Mouse (Mus musculus): ENCODE results near the gene Irs3. TPM values are rescaled to one million over a fixed set of nuclear protein-coding genes. Genes with fewer than 3 reads are reported as not detected.

Gene Irs3
- 0.60 and 0.74 TPM in 2 replicates for polyA plus RNA-seq (2016; fragmentation: Nextera tagmentation; extraction: Ambion mirVana)

DNA sequence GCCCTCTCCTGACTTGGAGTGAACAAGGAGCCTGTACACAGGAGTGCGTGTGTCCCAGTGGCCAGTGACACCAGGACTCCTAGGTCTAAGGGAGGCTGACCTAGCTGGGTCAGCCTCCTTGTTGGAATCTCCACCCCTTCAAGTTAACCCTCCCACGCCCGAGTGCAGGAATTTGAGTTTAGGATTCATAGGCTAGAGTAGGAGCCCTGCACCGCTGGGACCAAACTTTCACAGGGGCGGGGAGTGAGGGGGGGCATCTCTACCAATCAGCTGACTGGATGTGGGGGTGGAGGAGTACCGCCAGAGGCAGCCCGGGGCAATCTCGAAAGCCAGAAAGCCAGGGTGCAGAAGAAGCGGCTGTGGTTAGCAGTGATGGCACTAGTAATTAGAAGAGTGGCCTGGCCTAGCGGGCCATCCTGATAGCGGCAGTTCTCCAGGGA is at the start of gene Irs3:
Gene Irs3, minus strand, starts transcription at position 63 of the 440 bp plus-strand sequence.
- no peak for DNase-seq (ENCODE audit: low spot score)
- Histone ChIP-seq H3K27me3 (ENCODE audit: insufficient read depth, poor library complexity, severe bottlenecking) (peaks cover 55% of the 10 kb centered on the region), H3K4me1 (peaks cover 50% of the 10 kb centered on the region), H3K27ac (peak within 1 kb of the TSS; percentile 37), H3K36me3 (peaks cover 22% of the 10 kb centered on the region), H3K4me3 (peak within 1 kb of the TSS; percentile 58), H3K9me3 (no peaks in the 10 kb centered on the region)
- WGBS, result 10% methylated on average over 11 of the region's 11 CpGs

DNA sequence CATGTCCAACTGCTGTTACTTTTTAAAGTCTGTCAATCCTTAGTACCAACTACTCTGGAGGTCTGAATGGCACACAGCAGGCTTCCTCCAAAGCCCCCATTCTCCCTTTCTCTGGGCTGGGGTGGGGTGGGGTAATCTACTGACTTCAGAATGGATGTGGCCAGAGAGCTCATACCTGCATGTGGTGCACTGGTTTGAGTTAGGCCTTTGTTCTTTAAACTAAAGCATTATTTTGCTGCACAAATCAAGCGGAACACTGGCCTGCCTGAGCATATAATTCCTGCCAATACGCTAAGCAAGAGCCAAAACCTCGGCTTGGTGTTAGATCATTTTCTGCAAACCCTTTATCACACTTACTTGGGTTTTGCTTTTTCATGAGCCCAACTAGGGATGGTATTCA is 49.3 kb upstream of the Irs3 start:
- Histone ChIP-seq H3K4me3 (no peak overlapping the region), H3K27ac (no peak overlapping the region), H3K36me3 (no peaks in the 10 kb centered on the region), H3K4me1 (peaks cover 8% of the 10 kb centered on the region), H3K9me3 (no peaks in the 10 kb centered on the region), H3K27me3 (ENCODE audit: insufficient read depth, poor library complexity, severe bottlenecking) (no peaks in the 10 kb centered on the region)
- WGBS, result 85% methylated on average over 3 of the region's 3 CpGs
- no peak for DNase-seq (ENCODE audit: low spot score)

DNA sequence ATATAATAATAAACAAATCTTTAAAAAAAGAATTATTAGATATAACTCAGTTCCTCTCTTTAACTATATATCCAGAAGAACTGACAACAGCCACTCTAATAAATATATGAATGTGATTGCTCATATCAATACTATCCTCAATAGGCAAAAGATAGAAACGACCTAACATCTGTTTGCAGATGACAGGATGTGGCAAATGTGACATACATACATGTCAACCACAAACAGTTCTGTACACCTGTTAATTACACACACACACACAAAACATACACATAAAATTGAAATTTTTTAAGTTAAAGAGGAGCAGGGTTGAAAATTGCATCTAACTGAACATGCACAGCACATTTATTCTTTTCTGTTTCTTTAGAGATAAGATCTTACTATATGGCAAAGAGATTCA is 46.4 kb upstream of the Irs3 start:
- 77% methylated on average over 1 of the region's 1 CpGs for WGBS
- Histone ChIP-seq H3K27me3 (ENCODE audit: insufficient read depth, poor library complexity, severe bottlenecking) (no peaks in the 10 kb centered on the region), H3K4me1 (peaks cover 7% of the 10 kb centered on the region), H3K27ac (no peak overlapping the region), H3K4me3 (no peak overlapping the region), H3K36me3 (no peaks in the 10 kb centered on the region), H3K9me3 (no peaks in the 10 kb centered on the region)
- no peak for DNase-seq (ENCODE audit: low spot score)

DNA sequence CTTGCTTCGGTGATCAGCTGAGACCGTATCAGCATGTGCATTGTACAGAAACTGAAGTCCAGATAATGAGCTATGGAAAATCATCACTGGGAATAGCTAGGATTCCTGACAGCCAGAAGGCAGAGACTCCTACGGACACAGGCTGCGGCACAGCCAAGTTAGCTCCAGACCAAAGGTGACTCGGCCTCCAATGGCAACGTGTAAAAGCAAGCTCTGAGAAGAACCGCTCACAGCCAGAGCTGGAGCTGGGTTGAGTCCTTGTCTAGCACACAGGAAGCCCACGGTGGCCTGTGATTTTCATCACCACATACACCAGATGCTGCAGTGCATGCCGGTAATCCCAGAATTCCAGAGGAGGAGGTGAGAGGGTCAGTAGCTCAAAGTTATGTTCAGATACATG is 45.0 kb upstream of the Irs3 start:
- Histone ChIP-seq H3K4me3 (peak overlapping the region; percentile 15; the same call in 1 of the 2 replicates), H3K27me3 (ENCODE audit: insufficient read depth, poor library complexity, severe bottlenecking) (0 out of 2 replicates have a peak, but pooled peaks cover 6% of the 10 kb centered on the region), H3K9me3 (no peaks in the 10 kb centered on the region), H3K36me3 (no peaks in the 10 kb centered on the region), H3K4me1 (peaks cover 14% of the 10 kb centered on the region), H3K27ac (peak overlapping the region; percentile 59)
- peak; percentile 78 for DNase-seq (ENCODE audit: low spot score)
- WGBS, result 40% methylated on average over 9 of the region's 9 CpGs

DNA sequence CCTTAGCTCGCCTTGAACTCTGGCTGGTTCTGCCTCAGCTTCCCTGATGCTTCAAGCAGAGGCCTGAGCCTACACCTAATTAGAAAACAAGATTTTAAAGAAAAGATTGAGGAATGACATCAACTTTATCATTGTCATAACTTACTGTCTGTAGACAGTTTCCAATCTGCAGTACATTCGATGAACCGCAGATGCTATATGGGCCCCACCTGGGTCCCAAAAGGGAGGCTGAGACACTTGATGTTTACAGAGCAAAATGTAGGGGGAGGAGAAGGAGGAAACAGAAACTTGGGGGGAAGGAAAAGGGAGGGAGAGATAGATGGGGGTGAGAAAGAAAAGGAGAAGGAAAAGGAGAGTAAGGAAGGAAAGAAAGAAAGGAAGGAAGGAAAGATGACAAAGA is 44.5 kb upstream of the Irs3 start:
- Histone ChIP-seq H3K27me3 (ENCODE audit: insufficient read depth, poor library complexity, severe bottlenecking) (0 out of 2 replicates have a peak, but pooled peaks cover 6% of the 10 kb centered on the region), H3K4me1 (peaks cover 20% of the 10 kb centered on the region), H3K4me3 (no peak overlapping the region), H3K27ac (peak overlapping the region; percentile 59), H3K9me3 (no peaks in the 10 kb centered on the region), H3K36me3 (no peaks in the 10 kb centered on the region)
- DNase-seq (ENCODE audit: low spot score), result no peak
- WGBS, result 83% methylated on average over 3 of the region's 3 CpGs

DNA sequence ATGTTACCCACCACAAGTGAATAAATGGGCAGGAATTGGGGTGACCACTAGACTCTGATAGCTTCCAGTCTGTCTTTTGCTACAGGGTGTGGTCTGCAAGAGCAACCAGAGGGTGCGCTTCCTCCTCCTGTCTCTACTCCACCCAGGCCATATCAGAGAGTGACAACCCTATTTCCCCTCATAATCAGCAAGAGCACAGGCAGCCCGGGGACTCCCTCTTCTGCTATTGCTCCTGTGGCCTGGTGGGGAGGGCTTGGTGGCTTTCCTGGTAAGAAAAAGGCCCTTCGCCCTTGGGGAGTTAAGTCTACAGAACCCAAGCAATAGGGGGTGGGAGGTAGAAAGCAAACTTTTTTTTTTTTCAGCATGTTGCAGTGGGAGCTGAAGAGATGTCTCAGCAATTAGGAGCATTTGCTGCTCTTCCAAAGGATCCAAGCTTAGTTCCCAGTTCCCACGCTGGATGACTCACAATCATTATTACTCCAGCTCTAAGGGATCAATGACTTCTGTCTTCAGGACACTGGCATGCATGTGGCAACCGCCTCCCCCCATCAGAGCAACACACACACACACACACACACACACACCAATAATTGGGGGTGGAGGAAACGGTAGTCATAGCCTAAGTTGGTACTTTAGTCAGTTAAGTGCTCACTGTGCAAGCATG is 40.7 kb upstream of the Irs3 start:
- Histone ChIP-seq H3K4me3 (no peak overlapping the region), H3K27ac (peak overlapping the region; percentile 78; the same call in 1 of the 2 replicates), H3K36me3 (peaks cover 5% of the 10 kb centered on the region; the same call in 1 of the 2 replicates), H3K9me3 (no peaks in the 10 kb centered on the region), H3K4me1 (peaks cover 43% of the 10 kb centered on the region), H3K27me3 (ENCODE audit: insufficient read depth, poor library complexity, severe bottlenecking) (0 out of 2 replicates have a peak, but pooled peaks cover 6% of the 10 kb centered on the region)
- WGBS, result 71% methylated on average over 6 of the region's 6 CpGs
- DNase-seq (ENCODE audit: low spot score), result peak; percentile 92

DNA sequence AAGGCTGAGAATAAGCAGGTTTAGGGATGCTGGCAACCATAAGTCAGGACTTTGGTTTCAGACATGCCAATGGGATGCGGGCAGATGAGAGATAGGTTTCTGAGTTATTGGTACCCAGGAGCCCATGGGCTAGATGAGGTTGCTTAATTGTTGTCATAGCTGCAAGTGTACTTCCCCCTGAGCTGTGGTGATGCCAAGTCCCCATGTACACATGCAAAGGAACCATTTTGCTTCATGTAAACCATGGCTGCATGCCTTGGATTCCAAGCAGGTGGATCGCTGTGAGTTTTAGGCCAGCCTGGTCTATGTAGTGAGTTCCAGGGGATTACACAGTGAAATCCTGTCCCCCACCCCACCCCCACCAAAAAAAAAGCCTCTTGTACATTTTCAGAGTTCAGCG is 40.1 kb upstream of the Irs3 start:
- Histone ChIP-seq H3K4me3 (no peak overlapping the region), H3K36me3 (peaks cover 8% of the 10 kb centered on the region; the same call in 1 of the 2 replicates), H3K4me1 (peaks cover 40% of the 10 kb centered on the region), H3K27ac (peak overlapping the region; percentile 78; the same call in 1 of the 2 replicates), H3K27me3 (ENCODE audit: insufficient read depth, poor library complexity, severe bottlenecking) (0 out of 2 replicates have a peak, but pooled peaks cover 6% of the 10 kb centered on the region), H3K9me3 (no peaks in the 10 kb centered on the region)
- DNase-seq (ENCODE audit: low spot score), result no peak
- WGBS, result 93% methylated on average over 3 of the region's 3 CpGs

DNA sequence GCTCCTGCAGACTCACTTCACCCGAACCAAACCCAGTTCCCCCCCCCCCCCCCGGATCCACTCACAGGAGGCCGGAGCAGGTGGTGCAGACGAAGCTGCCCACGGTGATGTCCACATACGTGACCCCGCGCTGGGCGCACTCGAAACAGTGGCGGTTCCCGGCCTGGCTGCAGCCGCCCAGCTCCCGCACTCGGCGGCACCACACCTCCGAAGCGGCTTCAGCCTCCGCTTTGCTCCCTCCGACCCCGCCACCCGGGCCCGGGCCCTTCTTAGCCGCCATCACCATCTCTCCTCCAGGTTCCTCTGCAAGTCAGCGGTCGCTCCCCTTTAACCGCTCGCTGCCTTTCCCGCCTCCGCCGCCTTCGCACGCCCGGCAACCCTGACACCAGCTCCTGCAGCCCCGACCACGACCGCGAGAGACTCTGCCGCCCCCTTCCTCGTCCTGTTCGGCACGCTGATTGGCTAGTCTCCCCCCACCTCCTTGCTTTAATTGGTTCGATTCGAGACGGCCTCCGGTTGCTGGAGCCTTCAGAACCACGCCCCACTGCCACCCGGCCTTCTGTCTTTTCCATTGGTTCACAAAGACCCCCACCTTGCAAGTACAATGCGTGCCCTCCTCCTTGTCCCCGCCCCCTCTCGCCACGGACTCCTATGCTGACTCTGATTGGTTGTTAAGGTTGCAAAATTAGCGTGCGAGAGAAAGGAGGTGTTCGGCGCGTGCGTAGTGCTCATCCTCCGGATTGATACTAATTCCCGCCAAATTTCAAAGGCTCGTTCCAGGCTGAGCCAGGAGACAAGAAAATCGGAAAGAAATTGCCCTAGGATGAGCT is 39.0 kb upstream of the Irs3 start, which contains the start of gene Agfg2:
Gene Agfg2, minus strand, starts transcription at position 433 of the 830 bp plus-strand sequence.
- peak within 1 kb of the TSS; percentile 88 for H3K4me3 ChIP-seq
- H3K4me1 ChIP-seq, result peaks cover 35% of the 10 kb centered on the region
- 1% methylated on average over 62 of the region's 62 CpGs for WGBS
- peak within 1 kb of the TSS; percentile 89 for H3K27ac ChIP-seq
- peaks cover 12% of the 10 kb centered on the region; the same call in 1 of the 2 replicates for H3K36me3 ChIP-seq
- H3K27me3 ChIP-seq (ENCODE audit: insufficient read depth, poor library complexity, severe bottlenecking), result 0 out of 2 replicates have a peak, but pooled peaks cover 6% of the 10 kb centered on the region
- DNase-seq (ENCODE audit: low spot score), result peak; percentile 100
- no peaks in the 10 kb centered on the region for H3K9me3 ChIP-seq

DNA sequence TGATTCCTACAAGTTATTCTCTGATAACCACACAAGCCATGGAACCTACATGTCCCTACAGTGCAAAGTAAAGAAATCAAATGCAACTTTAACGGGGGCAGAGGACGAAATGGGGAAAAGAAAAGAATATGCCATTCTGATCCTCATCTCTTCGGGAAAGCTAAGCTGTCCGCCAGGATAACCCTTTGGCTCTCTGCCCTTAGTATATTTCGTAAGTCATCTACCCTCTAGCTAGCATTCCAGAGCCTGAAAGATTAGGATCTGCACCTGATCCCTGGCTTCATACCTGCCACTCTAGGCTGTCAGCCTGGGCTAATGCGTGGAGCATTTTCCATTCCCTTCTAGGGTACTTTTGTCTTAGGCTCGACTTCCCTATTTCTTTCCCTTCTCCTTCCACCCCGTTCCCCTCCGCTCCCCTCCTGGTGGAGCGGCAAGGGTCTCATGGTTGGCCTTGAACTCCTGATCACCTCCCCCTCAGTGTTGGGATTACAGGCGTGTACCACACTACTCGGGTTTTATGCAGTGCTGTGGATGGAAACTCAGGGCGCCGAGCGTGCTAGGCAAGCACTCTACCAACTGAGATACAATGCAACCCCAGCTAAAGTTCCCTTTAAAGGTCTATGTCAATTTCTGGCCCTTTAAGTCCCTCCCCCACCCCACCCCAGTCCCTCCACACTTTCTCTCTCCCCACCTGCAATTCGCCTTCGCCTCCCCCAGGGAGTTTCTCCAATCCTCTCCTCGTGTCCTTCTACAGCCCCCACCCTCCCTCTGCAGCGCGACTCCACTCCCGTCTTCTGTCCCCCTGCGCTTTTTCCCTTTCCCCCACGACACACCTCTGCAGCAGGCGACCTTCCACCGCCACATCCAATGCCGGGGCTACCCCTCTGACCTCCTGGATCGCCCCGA is 38.1 kb upstream of the Irs3 start:
- H3K27me3 ChIP-seq (ENCODE audit: insufficient read depth, poor library complexity, severe bottlenecking), result 0 out of 2 replicates have a peak, but pooled peaks cover 6% of the 10 kb centered on the region
- H3K27ac ChIP-seq, result peak overlapping the region; percentile 89
- WGBS, result 14% methylated on average over 28 of the region's 28 CpGs
- peaks cover 35% of the 10 kb centered on the region for H3K4me1 ChIP-seq
- DNase-seq (ENCODE audit: low spot score), result no peak
- no peaks in the 10 kb centered on the region for H3K9me3 ChIP-seq
- H3K4me3 ChIP-seq, result peak overlapping the region; percentile 88
- H3K36me3 ChIP-seq, result peaks cover 12% of the 10 kb centered on the region; the same call in 1 of the 2 replicates

DNA sequence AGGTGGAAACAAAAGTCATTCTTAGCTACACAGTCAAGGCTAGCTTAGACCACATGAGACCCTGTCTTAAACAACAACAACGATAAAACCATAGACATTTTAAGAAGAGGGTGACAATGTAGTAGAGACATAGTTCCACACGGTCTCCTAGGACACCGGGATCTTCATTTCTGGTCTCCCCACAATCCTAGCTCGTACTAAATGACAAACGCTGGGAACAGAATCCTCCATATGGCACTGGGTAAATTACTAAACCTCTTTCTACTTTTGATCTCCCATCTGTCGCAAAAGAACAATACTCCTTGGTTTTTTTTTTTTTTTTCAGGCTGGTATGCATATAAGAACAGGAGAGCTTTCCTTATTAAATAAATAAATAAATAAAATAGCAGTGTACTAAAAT is 37.0 kb upstream of the Irs3 start:
- Histone ChIP-seq H3K36me3 (peaks cover 13% of the 10 kb centered on the region; the same call in 1 of the 2 replicates), H3K27ac (no peak overlapping the region), H3K4me1 (peaks cover 35% of the 10 kb centered on the region), H3K27me3 (ENCODE audit: insufficient read depth, poor library complexity, severe bottlenecking) (0 out of 2 replicates have a peak, but pooled peaks cover 6% of the 10 kb centered on the region), H3K4me3 (peak overlapping the region; percentile 88; the same call in 1 of the 2 replicates), H3K9me3 (no peaks in the 10 kb centered on the region)
- 87% methylated on average over 6 of the region's 6 CpGs for WGBS
- no peak for DNase-seq (ENCODE audit: low spot score)

DNA sequence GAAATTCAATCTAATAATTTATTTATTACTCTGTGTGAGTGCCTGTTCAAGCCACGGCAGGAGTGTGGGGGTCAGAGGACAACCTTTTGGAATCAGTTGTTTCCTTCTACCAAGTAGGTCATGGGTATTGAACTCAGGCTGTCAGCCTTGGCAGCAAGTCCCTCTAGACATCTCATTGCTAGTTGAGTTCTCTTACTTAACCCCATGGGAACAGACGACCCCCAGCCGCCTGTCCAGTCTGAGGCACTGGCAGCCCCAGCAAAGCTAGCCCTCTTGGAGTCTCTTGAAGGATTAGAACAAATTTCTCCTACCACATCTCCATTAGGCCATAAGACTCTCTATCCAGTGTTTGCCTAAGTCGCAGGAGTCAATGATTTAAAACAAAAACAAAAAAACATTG is 34.2 kb upstream of the Irs3 start:
- 85% methylated on average over 4 of the region's 4 CpGs for WGBS
- no peak overlapping the region for H3K4me3 ChIP-seq

DNA sequence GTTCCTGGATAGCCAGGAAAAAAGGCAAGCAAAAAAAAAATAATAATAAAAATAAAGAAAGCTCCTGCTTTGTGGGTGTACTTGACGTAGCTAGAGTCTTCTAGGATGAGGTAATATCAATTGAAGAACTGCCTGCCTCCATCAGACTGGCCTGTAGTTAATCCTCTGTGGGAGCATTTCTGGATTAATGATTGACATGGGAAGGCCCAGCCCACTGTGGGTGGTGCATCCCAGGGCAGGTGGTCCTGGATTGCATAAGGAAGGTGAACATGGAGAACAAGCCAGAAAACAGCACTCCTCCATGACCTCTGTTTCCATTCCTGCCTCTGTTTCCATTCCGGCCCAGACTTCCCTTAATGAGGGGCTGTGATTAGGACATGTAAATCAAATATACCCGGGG is 33.2 kb upstream of the Irs3 start:
- Histone ChIP-seq H3K4me1 (peaks cover 18% of the 10 kb centered on the region), H3K9me3 (no peaks in the 10 kb centered on the region), H3K36me3 (peaks cover 28% of the 10 kb centered on the region; the same call in 1 of the 2 replicates), H3K27me3 (ENCODE audit: insufficient read depth, poor library complexity, severe bottlenecking) (no peaks in the 10 kb centered on the region), H3K27ac (no peak overlapping the region), H3K4me3 (no peak overlapping the region)
- 85% methylated on average over 3 of the region's 3 CpGs for WGBS
- no peak for DNase-seq (ENCODE audit: low spot score)

More for the DNA sequence above, 34.2 kb upstream of the Irs3 start:
- no peak for DNase-seq (ENCODE audit: low spot score)
- Histone ChIP-seq H3K9me3 (no peaks in the 10 kb centered on the region), H3K4me1 (peaks cover 23% of the 10 kb centered on the region), H3K27me3 (ENCODE audit: insufficient read depth, poor library complexity, severe bottlenecking) (no peaks in the 10 kb centered on the region), H3K36me3 (peaks cover 26% of the 10 kb centered on the region; the same call in 1 of the 2 replicates), H3K27ac (no peak overlapping the region)
